Mouse (Mus musculus) MEL (cell line): ENCODE data around the gene Nod1.

Experiments used
- CHD2 ChIP-seq: IDR thresholded peaks from 2 replicates; pipeline ENCODE4 v1.6.1; 2011; ENCODE audit warnings: low read length, improper control_type of control experiment
- CTCF ChIP-seq, 3 experiments: IDR thresholded peaks in 2 of 3; conservative IDR thresholded peaks in 1 of 3; 2 replicates each; pipeline ENCODE4 v1.5.1; 2011 to 2012; ENCODE audit warnings: low read length in 3 of 3, low read depth in 2 of 3, mild to moderate bottlenecking in 2 of 3, improper control_type of control experiment in 1 of 3, inconsistent platforms in 1 of 3, mixed read lengths in 1 of 3, moderate library complexity in 1 of 3; ENCODE audit not compliant: control insufficient read depth in 1 of 3, insufficient read depth in 1 of 3, poor library complexity in 1 of 3, severe bottlenecking in 1 of 3
- EP300 ChIP-seq, 2 experiments: IDR thresholded peaks; 2 replicates each; pipeline ENCODE4 v1.6.1; 2011; ENCODE audit warnings: improper control_type of control experiment in 2 of 2, low read length in 2 of 2, low read depth in 1 of 2, mild to moderate bottlenecking in 1 of 2
- NELFE ChIP-seq: IDR thresholded peaks from 2 replicates; pipeline ENCODE4 v1.6.1; 2011; ENCODE audit warnings: low read depth, low read length, improper control_type of control experiment
- SIN3A ChIP-seq: IDR thresholded peaks from 2 replicates; pipeline ENCODE4 v1.6.1; 2012; ENCODE audit warnings: low read length, improper control_type of control experiment, inconsistent platforms
- UBTF ChIP-seq: IDR thresholded peaks from 2 replicates; pipeline ENCODE4 v1.6.1; 2012; ENCODE audit warnings: low read depth, mild to moderate bottlenecking, inconsistent platforms, low read length, improper control_type of control experiment, moderate library complexity, borderline replicate concordance; ENCODE audit not compliant: insufficient read depth
- USF1 ChIP-seq: IDR thresholded peaks from 2 replicates; pipeline ENCODE4 v1.6.1; 2014; ENCODE audit warnings: low read depth, mild to moderate bottlenecking, inconsistent platforms, low read length, improper control_type of control experiment, moderate library complexity

- no peak for TF ChIP-seq EP300 (IDR thresholded peaks at IDR 0.05; ENCODE audit: low read depth in 1 of 2, low read length in 2 of 2)
- TF ChIP-seq CHD2, result no peak
- TF ChIP-seq UBTF, result no peak
- no peak for TF ChIP-seq SIN3A
- no peak for TF ChIP-seq USF1
- TF ChIP-seq CTCF (IDR thresholded peaks at IDR 0.05 in 2 of 3, conservative IDR thresholded peaks at IDR 0.05 in 1 of 3; ENCODE audit: control insufficient read depth in 1 of 3, insufficient read depth in 1 of 3, low read depth in 2 of 3, low read length in 3 of 3, poor library complexity in 1 of 3, severe bottlenecking in 1 of 3), result no peak
- no peak for TF ChIP-seq NELFE
These were observed 31.3 kb downstream of the Nod1 start for GRCm38 (mm10) chr6:54941149-54941548.
